Mouse (Mus musculus) midbrain, embryonic 10.5 days (tissue): ENCODE results near the gene Mboat2. TPM values are rescaled to one million over a fixed set of nuclear protein-coding genes. Genes with fewer than 3 reads are reported as not detected.

Source experiments
- DNase-seq: peaks from one replicate; pipeline ENCODE4 v3.0.0-alpha.2; 2017; ENCODE audit warnings: low spot score
- H3K27ac ChIP-seq: fragments of 300-500 bp; sonication (generic); replicated peaks from 2 replicates; pipeline ENCODE4 v1.5.1; 2016; ENCODE audit warnings: mild to moderate bottlenecking
- H3K27me3 ChIP-seq: fragments of 300-500 bp; sonication (generic); 2 replicates; pipeline ENCODE4 v1.6.1; 2016; ENCODE audit warnings: low read depth, mild to moderate bottlenecking; ENCODE audit not compliant: poor library complexity, severe bottlenecking
- H3K36me3 ChIP-seq: fragments of 300-500 bp; sonication (generic); 2 replicates; pipeline ENCODE4 v1.6.1; 2016; ENCODE audit warnings: mild to moderate bottlenecking, moderate library complexity
- H3K4me1 ChIP-seq: fragments of 300-500 bp; sonication (generic); 2 replicates; pipeline ENCODE4 v1.6.1; 2016
- H3K4me3 ChIP-seq: fragments of 300-500 bp; sonication (generic); 2 replicates; pipeline ENCODE4 v1.5.1; 2016; ENCODE audit warnings: mild to moderate bottlenecking, moderate library complexity
- H3K9me3 ChIP-seq: fragments of 300-500 bp; sonication (generic); replicated peaks from 2 replicates; pipeline ENCODE4 v1.6.1; 2016; ENCODE audit warnings: mild to moderate bottlenecking
- WGBS: fragments of 180-500 bp; shearing (Covaris S2); methylation state at CpG from one replicate; pipeline ENCODE4 v1.1.7; 2016; 5-methylcytosine and 5-hydroxymethylcytosine counted together
- polyA plus RNA-seq: library from polyadenylated mRNA; unstranded; fragments of >200 nt; fragmentation: Nextera tagmentation; extraction: Ambion mirVana; gene quantifications from 2 replicates; pipeline ENCODE4 v1.2.1, GENCODE M21; 2016

Gene Mboat2
- polyA plus RNA-seq, 1 experiment from 2014 or later, result 49.8 TPM

DNA sequence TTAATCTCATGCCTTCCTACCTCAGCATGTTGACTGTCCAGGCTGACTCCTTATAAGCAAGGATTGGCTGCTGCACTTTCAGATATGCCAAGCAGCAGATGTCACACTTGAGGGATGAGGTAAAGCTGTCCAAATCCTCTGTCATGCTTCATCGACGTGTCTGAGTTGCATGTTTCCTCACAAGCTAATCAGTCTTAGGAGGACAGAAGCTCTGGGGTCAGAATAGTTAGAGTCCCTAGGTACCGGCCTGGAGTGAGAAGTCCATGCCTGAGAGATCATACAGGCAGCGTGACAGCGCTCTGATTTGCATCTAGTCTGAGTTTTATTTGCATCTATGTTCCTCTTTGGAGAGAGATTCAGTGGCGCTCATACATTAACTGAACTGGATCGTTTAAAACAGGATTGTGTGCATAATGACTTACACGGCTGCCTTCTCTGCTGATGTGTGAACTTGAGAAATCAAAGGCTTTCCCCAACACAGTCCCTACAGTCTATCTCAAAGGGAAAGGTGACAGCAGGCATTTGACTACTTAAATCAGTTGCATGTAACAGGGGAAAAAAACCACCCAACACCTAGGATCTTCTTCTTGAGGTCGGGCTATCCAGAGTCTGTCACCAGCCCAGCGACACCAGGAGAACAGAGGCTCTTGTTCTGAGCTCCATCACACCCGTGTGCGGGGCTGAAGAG is 88.0 kb downstream of the Mboat2 start:
- H3K4me3 ChIP-seq, result no peak overlapping the region
- H3K27me3 ChIP-seq, result no peaks in the 10 kb centered on the region
- peaks cover 39% of the 10 kb centered on the region for H3K36me3 ChIP-seq
- H3K27ac ChIP-seq, result no peak overlapping the region
- no peak for DNase-seq
- 82% methylated on average over 12 of the region's 12 CpGs for WGBS
- H3K9me3 ChIP-seq, result no peaks in the 10 kb centered on the region
- H3K4me1 ChIP-seq, result peaks cover 9% of the 10 kb centered on the region; the same call in 1 of the 2 replicates

DNA sequence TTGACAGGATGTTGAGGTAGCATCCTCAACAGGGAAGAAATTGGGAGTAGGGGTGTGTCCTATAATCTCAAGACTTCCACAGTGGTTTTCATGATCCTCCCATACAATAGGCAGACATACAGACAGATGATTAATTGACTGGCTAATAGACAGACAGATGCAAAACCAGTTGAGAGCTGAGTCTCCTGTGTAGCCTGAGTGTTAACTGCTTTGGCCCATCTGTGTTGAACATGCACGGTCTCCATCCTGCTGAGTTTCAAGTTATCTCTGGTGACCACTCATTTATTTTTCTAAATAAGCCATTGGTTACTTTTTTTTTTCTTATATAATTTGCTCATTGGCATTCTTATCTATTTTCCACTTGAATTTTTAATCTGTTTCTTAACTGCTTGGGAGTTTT is 90.2 kb downstream of the Mboat2 start:
- no peak overlapping the region for H3K27ac ChIP-seq
- H3K4me1 ChIP-seq, result peaks cover 23% of the 10 kb centered on the region
- no peaks in the 10 kb centered on the region for H3K9me3 ChIP-seq
- H3K27me3 ChIP-seq, result no peaks in the 10 kb centered on the region
- DNase-seq, result no peak
- H3K4me3 ChIP-seq, result no peak overlapping the region
- H3K36me3 ChIP-seq, result peaks cover 25% of the 10 kb centered on the region
- 100% methylated on average over 1 of the region's 1 CpGs for WGBS

DNA sequence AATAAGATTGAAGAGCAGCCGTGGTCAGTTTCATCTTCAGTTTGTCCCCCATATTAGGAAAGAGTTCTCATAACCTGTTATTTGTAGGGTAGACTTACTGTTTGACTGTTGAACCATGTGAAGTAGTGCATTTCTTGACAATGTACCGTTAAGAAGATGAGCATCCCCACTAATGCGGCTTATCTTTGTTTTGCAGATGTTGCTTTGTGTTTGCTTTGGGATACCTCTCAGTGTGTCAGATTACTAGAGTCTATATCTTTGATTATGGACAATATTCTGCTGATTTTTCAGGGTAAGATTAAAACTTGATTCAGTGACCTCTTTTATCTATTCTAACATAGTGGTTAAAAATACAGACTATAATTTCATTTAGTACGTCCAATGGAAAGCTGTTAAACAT is 93.3 kb downstream of the Mboat2 start:
- Histone ChIP-seq H3K4me1 (peaks cover 31% of the 10 kb centered on the region), H3K36me3 (peaks cover 12% of the 10 kb centered on the region), H3K4me3 (no peak overlapping the region), H3K27ac (no peak overlapping the region), H3K9me3 (no peaks in the 10 kb centered on the region), H3K27me3 (no peaks in the 10 kb centered on the region)
- 84% methylated on average over 4 of the region's 4 CpGs for WGBS
- no peak for DNase-seq

DNA sequence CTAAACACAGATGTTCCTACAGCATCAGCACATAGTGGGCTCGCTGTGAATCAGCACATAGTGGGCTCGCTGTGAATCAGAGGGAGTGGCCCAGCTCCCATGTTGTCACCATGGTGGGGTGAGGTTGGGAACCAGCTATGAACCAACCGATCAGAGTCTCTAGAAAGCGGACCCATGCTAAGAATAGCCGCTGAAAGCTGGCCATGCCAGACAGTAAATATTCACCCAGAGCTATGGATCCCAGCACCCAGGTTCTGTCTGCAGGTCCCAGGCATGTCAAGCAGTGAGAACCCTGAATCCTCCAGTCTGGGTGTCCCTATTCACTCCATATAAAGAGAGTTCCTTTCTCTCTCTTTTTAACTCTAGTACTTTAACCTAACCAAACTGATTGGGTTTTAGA is 94.6 kb downstream of the Mboat2 start:
- Histone ChIP-seq H3K4me1 (peaks cover 32% of the 10 kb centered on the region), H3K27ac (no peak overlapping the region), H3K27me3 (no peaks in the 10 kb centered on the region), H3K4me3 (no peak overlapping the region), H3K36me3 (peaks cover 11% of the 10 kb centered on the region), H3K9me3 (no peaks in the 10 kb centered on the region)
- 84% methylated on average over 5 of the region's 5 CpGs for WGBS
- no peak for DNase-seq

DNA sequence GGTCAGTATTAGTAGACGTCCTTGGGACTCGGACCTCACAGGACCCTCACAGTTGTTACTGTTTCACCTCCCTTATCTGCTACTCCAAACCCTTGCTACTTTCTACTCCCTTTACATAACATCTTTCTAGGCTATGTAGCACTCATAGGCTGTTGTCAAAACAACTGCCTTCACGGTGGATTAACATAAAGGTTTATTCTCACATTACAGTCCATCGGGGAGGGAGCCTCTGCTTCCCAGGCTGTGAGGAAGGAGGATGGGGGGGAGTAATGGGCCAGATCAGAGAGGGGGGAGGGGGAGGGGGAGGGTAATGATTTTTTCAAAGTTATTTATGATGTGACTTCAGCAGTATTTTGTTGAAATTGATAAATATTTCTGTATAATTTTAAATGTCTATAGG is 95.0 kb downstream of the Mboat2 start:
- Histone ChIP-seq H3K9me3 (no peaks in the 10 kb centered on the region), H3K36me3 (peaks cover 11% of the 10 kb centered on the region), H3K27me3 (no peaks in the 10 kb centered on the region), H3K4me1 (peaks cover 36% of the 10 kb centered on the region), H3K4me3 (no peak overlapping the region), H3K27ac (no peak overlapping the region; the same call in 1 of the 2 replicates)
- no peak for DNase-seq
- WGBS, result 51% methylated on average over 4 of the region's 4 CpGs

DNA sequence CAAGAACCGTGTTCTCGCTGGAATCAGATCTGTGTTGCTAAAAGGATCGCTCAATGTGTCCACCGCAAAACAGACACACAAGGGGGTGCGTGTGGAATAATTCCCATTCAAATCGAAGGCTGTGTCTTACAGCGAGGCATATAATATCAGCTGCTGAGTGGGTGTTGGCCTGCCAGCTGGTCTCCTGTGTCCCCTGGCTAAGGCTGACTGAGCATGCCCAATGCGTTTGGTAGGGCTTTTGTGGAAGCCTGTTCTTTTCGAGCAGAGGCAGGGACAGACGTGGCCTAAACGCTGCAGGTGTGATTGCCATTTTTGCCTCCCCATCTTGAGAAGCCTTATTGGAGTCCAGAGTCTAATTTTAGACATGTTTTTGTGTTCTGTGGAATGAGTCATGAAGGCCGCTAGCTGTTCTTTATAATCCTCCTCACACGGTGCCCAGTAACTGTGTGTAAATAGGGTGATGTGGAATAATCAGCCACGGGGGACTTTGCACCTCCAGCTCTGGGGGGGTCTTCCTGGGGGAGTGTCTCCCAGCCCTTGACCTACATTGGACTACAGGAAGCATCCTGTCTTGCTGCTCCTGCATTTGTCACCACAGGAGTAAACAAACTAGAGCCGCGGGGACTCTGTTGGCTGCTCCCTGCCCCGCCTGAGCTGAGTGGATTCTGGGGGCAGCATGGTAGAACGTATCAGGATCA is 97.5 kb downstream of the Mboat2 start:
- peaks cover 11% of the 10 kb centered on the region for H3K36me3 ChIP-seq
- peaks cover 58% of the 10 kb centered on the region for H3K4me1 ChIP-seq
- H3K4me3 ChIP-seq, result no peak overlapping the region
- no peak for DNase-seq
- H3K27me3 ChIP-seq, result no peaks in the 10 kb centered on the region
- WGBS, result 80% methylated on average over 18 of the region's 18 CpGs
- peak overlapping the region; percentile 73 for H3K27ac ChIP-seq
- H3K9me3 ChIP-seq, result no peaks in the 10 kb centered on the region

DNA sequence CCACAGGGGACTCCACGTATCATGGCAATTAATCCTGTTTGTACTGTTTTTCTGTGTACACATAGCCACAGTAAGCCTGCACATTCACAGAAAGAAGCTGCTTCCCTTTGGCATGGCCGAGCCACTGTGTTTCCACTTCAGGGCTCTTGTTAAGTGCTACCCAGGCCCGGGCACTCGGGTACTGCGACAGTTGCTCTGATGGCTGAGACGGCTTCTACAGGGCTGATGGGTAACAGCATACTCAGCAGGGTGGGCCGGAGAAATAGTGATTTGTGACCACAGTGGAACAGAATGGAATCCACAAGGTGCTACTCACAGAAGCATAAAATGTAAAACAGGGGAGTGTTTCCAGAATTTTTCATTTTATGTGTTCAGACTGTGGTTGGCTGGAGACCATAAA is 98.4 kb downstream of the Mboat2 start:
- H3K9me3 ChIP-seq, result no peaks in the 10 kb centered on the region
- no peaks in the 10 kb centered on the region for H3K27me3 ChIP-seq
- WGBS, result 82% methylated on average over 7 of the region's 7 CpGs
- H3K27ac ChIP-seq, result peak overlapping the region; percentile 73; the same call in 1 of the 2 replicates
- H3K4me1 ChIP-seq, result peaks cover 67% of the 10 kb centered on the region
- H3K36me3 ChIP-seq, result peaks cover 11% of the 10 kb centered on the region
- no peak for DNase-seq
- H3K4me3 ChIP-seq, result no peak overlapping the region

DNA sequence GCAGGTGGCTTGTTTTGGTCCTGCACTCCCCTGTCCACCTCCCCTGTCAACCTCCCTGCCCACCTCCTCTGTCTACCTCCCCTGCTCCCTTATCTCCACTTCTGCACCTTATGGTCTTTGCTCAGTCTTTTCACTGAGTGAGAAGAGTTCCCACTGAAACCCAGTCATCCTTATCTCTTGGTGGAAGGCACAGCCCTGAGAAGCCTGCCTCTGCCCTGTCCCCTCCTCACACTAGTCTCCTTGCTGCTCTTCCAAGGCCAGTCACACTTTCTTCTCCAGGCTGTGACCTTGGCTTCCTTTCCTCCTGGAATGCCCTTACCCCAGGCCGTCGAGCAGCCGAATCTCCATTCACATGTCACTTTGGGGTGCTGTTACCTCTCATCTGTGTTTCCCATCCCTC is 100.1 kb downstream of the Mboat2 start:
- peak overlapping the region; percentile 35 for H3K27ac ChIP-seq
- H3K4me3 ChIP-seq, result no peak overlapping the region
- no peaks in the 10 kb centered on the region for H3K27me3 ChIP-seq
- no peak for DNase-seq
- peaks cover 20% of the 10 kb centered on the region for H3K36me3 ChIP-seq
- WGBS, result 79% methylated on average over 3 of the region's 3 CpGs
- peaks cover 65% of the 10 kb centered on the region for H3K4me1 ChIP-seq
- no peaks in the 10 kb centered on the region for H3K9me3 ChIP-seq

DNA sequence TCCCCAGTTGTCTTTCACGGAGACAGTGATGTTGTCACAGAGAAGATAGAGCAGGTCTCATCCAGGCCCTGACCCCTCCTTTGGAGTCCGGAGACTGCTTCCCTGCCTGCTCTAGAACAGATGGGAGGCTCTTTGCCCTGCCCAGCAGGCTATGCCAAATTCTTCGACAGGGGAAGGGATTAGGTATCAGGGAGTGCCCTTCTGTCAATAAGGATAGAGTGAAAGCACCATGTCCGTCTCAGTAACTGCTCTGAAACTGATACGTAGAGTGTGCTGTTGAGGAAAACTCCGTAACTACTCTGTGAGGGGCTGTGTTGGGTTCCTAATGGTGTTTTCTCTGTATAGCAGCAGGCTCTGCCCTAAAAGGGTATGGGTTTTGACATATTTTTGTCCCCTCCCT is 101.4 kb downstream of the Mboat2 start:
- H3K9me3 ChIP-seq, result no peaks in the 10 kb centered on the region
- no peaks in the 10 kb centered on the region for H3K27me3 ChIP-seq
- 47% methylated on average over 6 of the region's 6 CpGs for WGBS
- peak overlapping the region; percentile 81 for H3K27ac ChIP-seq
- H3K36me3 ChIP-seq, result peaks cover 25% of the 10 kb centered on the region
- H3K4me3 ChIP-seq, result no peak overlapping the region
- H3K4me1 ChIP-seq, result peaks cover 66% of the 10 kb centered on the region
- DNase-seq, result no peak

DNA sequence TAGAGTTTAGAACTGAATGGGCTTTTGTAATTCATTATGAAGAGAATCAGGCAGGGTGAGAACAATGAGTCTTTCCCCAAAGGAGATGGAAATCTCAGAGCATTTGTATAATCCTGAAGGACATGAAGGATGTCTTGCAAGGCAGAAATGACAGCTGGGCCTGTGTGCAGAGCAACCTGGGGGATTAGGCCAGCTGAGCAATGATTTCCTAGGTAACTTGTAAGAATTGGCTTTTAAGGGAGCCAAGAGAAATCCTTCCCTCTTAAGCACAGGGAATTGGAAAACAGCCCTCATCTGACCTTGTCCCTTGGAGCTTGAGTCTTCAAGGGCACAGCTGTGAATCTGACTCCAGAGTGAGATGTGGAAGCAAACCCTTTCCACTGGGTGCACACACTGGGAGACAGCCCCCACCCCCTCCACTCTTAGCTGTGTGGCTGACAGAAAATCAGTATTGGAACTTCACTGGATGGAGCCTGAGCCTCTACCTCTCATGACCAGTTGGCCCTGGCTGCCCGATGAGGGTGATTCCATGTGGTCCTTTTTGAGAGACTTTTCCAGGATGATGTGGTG is 102.6 kb downstream of the Mboat2 start:
- H3K36me3 ChIP-seq, result peaks cover 21% of the 10 kb centered on the region
- peaks cover 66% of the 10 kb centered on the region for H3K4me1 ChIP-seq
- H3K4me3 ChIP-seq, result no peak overlapping the region
- H3K27ac ChIP-seq, result peak overlapping the region; percentile 71
- H3K27me3 ChIP-seq, result no peaks in the 10 kb centered on the region
- peak; percentile 36 for DNase-seq
- no peaks in the 10 kb centered on the region for H3K9me3 ChIP-seq
- WGBS, result 83% methylated on average over 1 of the region's 1 CpGs

DNA sequence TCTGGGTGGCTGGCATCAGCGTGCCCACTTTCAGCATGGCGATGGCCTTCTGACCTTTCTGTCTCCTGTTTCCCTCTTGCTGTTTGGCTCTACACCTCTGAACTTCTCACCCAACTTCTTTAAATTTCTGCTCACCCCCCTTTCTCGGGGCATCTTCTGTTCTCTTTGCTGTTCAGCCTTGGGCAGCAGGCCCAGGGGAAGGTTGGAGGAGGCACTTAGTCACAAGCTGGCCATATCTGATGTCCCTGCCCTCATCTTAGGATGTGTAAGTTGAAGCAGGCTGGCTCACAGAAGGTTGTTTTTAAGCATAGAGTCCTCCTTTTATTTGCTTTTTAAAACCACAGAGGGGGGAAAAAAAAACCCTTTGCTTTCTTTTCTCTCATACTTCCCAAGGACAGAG is 103.3 kb downstream of the Mboat2 start:
- 88% methylated on average over 3 of the region's 3 CpGs for WGBS
- peaks cover 59% of the 10 kb centered on the region for H3K4me1 ChIP-seq
- H3K27ac ChIP-seq, result peak overlapping the region; percentile 71
- H3K4me3 ChIP-seq, result no peak overlapping the region
- DNase-seq, result no peak
- peaks cover 14% of the 10 kb centered on the region for H3K36me3 ChIP-seq
- no peaks in the 10 kb centered on the region for H3K27me3 ChIP-seq
- H3K9me3 ChIP-seq, result no peaks in the 10 kb centered on the region

DNA sequence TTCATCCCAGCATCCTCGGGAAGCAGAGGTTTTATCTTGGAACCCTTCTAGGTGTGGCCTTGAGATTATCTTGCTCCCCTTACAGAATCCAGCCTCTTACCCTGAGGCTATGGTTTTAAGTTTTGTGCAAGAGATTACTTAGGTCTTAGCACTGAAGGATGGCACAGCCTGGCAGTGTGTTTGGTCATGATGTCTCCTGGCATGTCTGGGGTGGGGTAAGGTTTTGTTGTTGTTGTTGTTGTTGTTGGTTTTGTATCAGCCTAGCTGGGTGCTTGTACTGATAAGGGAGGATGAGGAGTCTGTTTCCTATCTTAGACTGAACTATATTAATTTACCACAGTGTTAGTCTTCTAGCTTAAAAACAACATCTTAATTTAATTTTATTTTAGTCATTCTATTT is 105.6 kb downstream of the Mboat2 start:
- no peaks in the 10 kb centered on the region for H3K27me3 ChIP-seq
- WGBS, result 85% methylated on average over 1 of the region's 1 CpGs
- peaks cover 47% of the 10 kb centered on the region for H3K4me1 ChIP-seq
- DNase-seq, result no peak
- H3K4me3 ChIP-seq, result no peak overlapping the region
- no peaks in the 10 kb centered on the region for H3K9me3 ChIP-seq
- H3K36me3 ChIP-seq, result peaks cover 37% of the 10 kb centered on the region
- H3K27ac ChIP-seq, result peak overlapping the region; percentile 38; the same call in 1 of the 2 replicates

DNA sequence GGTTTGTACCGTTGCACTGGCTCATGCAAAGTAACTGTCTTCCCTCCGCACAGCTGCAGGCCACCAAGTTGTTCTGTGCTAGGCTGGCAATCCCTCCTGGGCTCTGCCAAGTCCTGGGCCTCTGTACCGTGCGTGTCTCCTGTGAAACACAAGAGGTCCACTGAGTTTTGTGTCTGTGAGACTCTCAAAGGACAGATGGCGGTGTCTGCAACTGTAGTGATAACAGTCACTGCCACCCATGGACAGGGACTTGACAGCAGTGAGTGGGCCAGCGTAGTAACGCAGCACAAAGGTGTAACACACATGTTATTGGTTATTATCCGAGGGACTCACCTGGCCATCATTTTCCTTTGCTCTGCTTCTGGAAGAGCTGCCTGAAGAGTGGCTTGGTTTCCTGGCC is 108.7 kb downstream of the Mboat2 start:
- DNase-seq, result no peak
- no peak overlapping the region for H3K4me3 ChIP-seq
- peaks cover 19% of the 10 kb centered on the region; the same call in 1 of the 2 replicates for H3K4me1 ChIP-seq
- H3K27me3 ChIP-seq, result no peaks in the 10 kb centered on the region
- H3K27ac ChIP-seq, result no peak overlapping the region
- WGBS, result 93% methylated on average over 8 of the region's 8 CpGs
- H3K36me3 ChIP-seq, result peaks cover 65% of the 10 kb centered on the region
- no peaks in the 10 kb centered on the region for H3K9me3 ChIP-seq
